Mouse (Mus musculus) hindbrain, embryonic 14.5 days (tissue): ENCODE measurements around the gene Cdh16. TPM values are rescaled to one million over a fixed set of nuclear protein-coding genes. Genes with fewer than 3 reads are reported as not detected.

Source experiments
- ATAC-seq: fragments of 200-750 bp; cut with Nextera tagmentation; 2 replicates; pipeline ENCODE4 v1.8.0; 2017; ENCODE audit warnings: moderate number of reproducible peaks, mild to moderate bottlenecking, moderate TSS enrichment, moderate library complexity; ENCODE audit not compliant: low FRiP score
- DNase-seq: peaks from one replicate; pipeline ENCODE4 v3.0.0-alpha.2; 2015; ENCODE audit warnings: low spot score
- H3K27ac ChIP-seq: fragments of 300-500 bp; sonication (generic); 2 replicates; pipeline ENCODE4 v1.5.1; 2014; ENCODE audit warnings: mild to moderate bottlenecking, moderate library complexity
- H3K27me3 ChIP-seq: fragments of 300-500 bp; sonication (generic); 2 replicates; pipeline ENCODE4 v1.6.1; 2014; ENCODE audit warnings: mild to moderate bottlenecking, low read length, mixed read lengths; ENCODE audit not compliant: control insufficient read depth, insufficient read depth
- H3K36me3 ChIP-seq: fragments of 300-500 bp; sonication (generic); replicated peaks from 2 replicates; pipeline ENCODE4 v1.6.1; 2014; ENCODE audit not compliant: control insufficient read depth, insufficient read depth
- H3K4me1 ChIP-seq: fragments of 300-500 bp; sonication (generic); replicated peaks from 2 replicates; pipeline ENCODE4 v1.6.1; 2014; ENCODE audit warnings: antibody characterized with exemption, low read length, mixed read lengths; ENCODE audit not compliant: control insufficient read depth, insufficient read depth
- H3K4me2 ChIP-seq: fragments of 300-500 bp; sonication (generic); replicated peaks from 2 replicates; pipeline ENCODE4 v1.6.1; 2014; ENCODE audit warnings: mild to moderate bottlenecking, moderate library complexity
- H3K4me3 ChIP-seq: fragments of 300-500 bp; sonication (generic); replicated peaks from 2 replicates; pipeline ENCODE4 v1.5.1; 2014; ENCODE audit warnings: mild to moderate bottlenecking, low read length
- H3K9ac ChIP-seq: fragments of 300-500 bp; sonication (generic); 2 replicates; pipeline ENCODE4 v1.6.1; 2014
- H3K9me3 ChIP-seq: fragments of 300-500 bp; sonication (generic); 2 replicates; pipeline ENCODE4 v1.6.1; 2016; ENCODE audit warnings: low read length; ENCODE audit not compliant: control insufficient read depth
- WGBS: fragments of 180-500 bp; shearing (Covaris S2); extraction: QIAGEN DNeasy Blood & Tissue Kit; methylation state at CpG from one replicate; pipeline ENCODE4 v1.1.7; 2014; 5-methylcytosine and 5-hydroxymethylcytosine counted together
- polyA plus RNA-seq: library from polyadenylated mRNA; unstranded; fragments of >200 nt; fragmentation: Nextera tagmentation; extraction: Ambion mirVana; gene quantifications from 2 replicates; pipeline ENCODE4 v1.2.1, GENCODE M21; 2014

The Cdh16 gene
- polyA plus RNA-seq, 1 experiment from 2014 or later, result not detected

- H3K9ac ChIP-seq, result no peak overlapping the region
- 75% methylated on average over 4 of the region's 4 CpGs for WGBS
- H3K4me3 ChIP-seq, result no peak overlapping the region
- H3K4me2 ChIP-seq, result no peak overlapping the region
- no peak overlapping the region for H3K27ac ChIP-seq
- ATAC-seq (no peak), DNase-seq (no peak)
- no peaks in the 10 kb centered on the region for H3K9me3 ChIP-seq
- no peaks in the 10 kb centered on the region for H3K27me3 ChIP-seq
- H3K36me3 ChIP-seq, result no peaks in the 10 kb centered on the region
- 0 out of 2 replicates have a peak, but pooled peaks cover 5% of the 10 kb centered on the region for H3K4me1 ChIP-seq
Observed at GRCm38 (mm10) chr8:104603245-104603593, 21.0 kb downstream of the Cdh16 start.

GRCm38 (mm10) chr8:104602468-104603244 lies 21.5 kb downstream of the Cdh16 start:
- Histone ChIP-seq H3K4me1 (0 out of 2 replicates have a peak, but pooled peaks cover 5% of the 10 kb centered on the region), H3K27ac (no peak overlapping the region), H3K4me2 (peak overlapping the region; percentile 46), H3K9ac (no peak overlapping the region), H3K27me3 (no peaks in the 10 kb centered on the region), H3K4me3 (no peak overlapping the region), H3K9me3 (no peaks in the 10 kb centered on the region), H3K36me3 (no peaks in the 10 kb centered on the region)
- ATAC-seq (peak; percentile 93), DNase-seq (peak; percentile 88)
- 21% methylated on average over 21 of the region's 21 CpGs for WGBS

GRCm38 (mm10) chr8:104601941-104602371 lies 22.2 kb downstream of the Cdh16 start:
- no peak overlapping the region for H3K9ac ChIP-seq
- 0 out of 2 replicates have a peak, but pooled peaks cover 5% of the 10 kb centered on the region for H3K4me1 ChIP-seq
- no peaks in the 10 kb centered on the region for H3K9me3 ChIP-seq
- DNase-seq (no peak), ATAC-seq (no peak)
- under 1% methylated on average over 12 of the region's 12 CpGs for WGBS
- no peaks in the 10 kb centered on the region for H3K27me3 ChIP-seq
- H3K27ac ChIP-seq, result no peak overlapping the region
- peak overlapping the region; percentile 46 for H3K4me2 ChIP-seq
- peaks cover 2% of the 10 kb centered on the region; the same call in 1 of the 2 replicates for H3K36me3 ChIP-seq
- H3K4me3 ChIP-seq, result no peak overlapping the region

- Histone ChIP-seq H3K36me3 (peaks cover 7% of the 10 kb centered on the region; the same call in 1 of the 2 replicates), H3K27me3 (no peaks in the 10 kb centered on the region), H3K27ac (no peak overlapping the region), H3K4me1 (0 out of 2 replicates have a peak, but pooled peaks cover 5% of the 10 kb centered on the region), H3K9ac (no peak overlapping the region), H3K9me3 (no peaks in the 10 kb centered on the region), H3K4me3 (no peak overlapping the region), H3K4me2 (peak overlapping the region; percentile 46)
- no peak for ATAC-seq
- no peak for DNase-seq
- WGBS, result 27% methylated on average over 7 of the region's 7 CpGs
Observed at GRCm38 (mm10) chr8:104601386-104601785, 22.8 kb downstream of the Cdh16 start.

- Histone ChIP-seq H3K4me2 (no peak overlapping the region), H3K27me3 (no peaks in the 10 kb centered on the region), H3K36me3 (peaks cover 33% of the 10 kb centered on the region), H3K4me1 (0 out of 2 replicates have a peak, but pooled peaks cover 5% of the 10 kb centered on the region), H3K27ac (no peak overlapping the region), H3K4me3 (no peak overlapping the region), H3K9ac (no peak overlapping the region), H3K9me3 (no peaks in the 10 kb centered on the region)
- ATAC-seq (no peak), DNase-seq (no peak)
- whole genome bisulfite sequencing, result 63% methylated on average over 6 of the region's 6 CpGs
Observed at GRCm38 (mm10) chr8:104598496-104598895, 25.7 kb downstream of the Cdh16 start.

- 79% methylated on average over 6 of the region's 6 CpGs for WGBS
Observed at GRCm38 (mm10) chr8:104597656-104598055, 26.5 kb downstream of the Cdh16 start.

GRCm38 (mm10) chr8:104595773-104596536 lies 28.2 kb downstream of the Cdh16 start:
- DNase-seq, result no peak
- Histone ChIP-seq H3K4me3 (no peak overlapping the region), H3K27ac (no peak overlapping the region), H3K27me3 (no peaks in the 10 kb centered on the region), H3K9me3 (no peaks in the 10 kb centered on the region), H3K36me3 (peaks cover 33% of the 10 kb centered on the region), H3K4me2 (no peak overlapping the region), H3K9ac (no peak overlapping the region), H3K4me1 (peaks cover 6% of the 10 kb centered on the region; the same call in 1 of the 2 replicates)
- ATAC-seq, result no peak
- 90% methylated on average over 21 of the region's 21 CpGs for WGBS

More at GRCm38 (mm10) chr8:104597656-104598055, 26.5 kb downstream of the Cdh16 start:
- no peak overlapping the region for H3K4me2 ChIP-seq
- no peaks in the 10 kb centered on the region for H3K27me3 ChIP-seq
- H3K9me3 ChIP-seq, result no peaks in the 10 kb centered on the region
- no peak for DNase-seq
- peaks cover 33% of the 10 kb centered on the region for H3K36me3 ChIP-seq
- ATAC-seq, result no peak
- H3K4me1 ChIP-seq, result 0 out of 2 replicates have a peak, but pooled peaks cover 5% of the 10 kb centered on the region
- H3K27ac ChIP-seq, result no peak overlapping the region
- H3K9ac ChIP-seq, result no peak overlapping the region
- no peak overlapping the region for H3K4me3 ChIP-seq

- Histone ChIP-seq H3K4me1 (peaks cover 6% of the 10 kb centered on the region; the same call in 1 of the 2 replicates), H3K9me3 (no peaks in the 10 kb centered on the region), H3K27ac (no peak overlapping the region), H3K4me3 (no peak overlapping the region), H3K36me3 (peaks cover 33% of the 10 kb centered on the region), H3K27me3 (no peaks in the 10 kb centered on the region), H3K4me2 (no peak overlapping the region), H3K9ac (no peak overlapping the region)
- no peak for DNase-seq
- no peak for ATAC-seq
- 96% methylated on average over 19 of the region's 19 CpGs for WGBS
Observed at GRCm38 (mm10) chr8:104594611-104595362, 29.4 kb downstream of the Cdh16 start.
